Mouse (Mus musculus): ENCODE results near the gene Epo.

- no peak for TF ChIP-seq EP300 (IDR thresholded peaks at IDR 0.05; ENCODE audit: low read length)
- no peak for TF ChIP-seq NELFE (IDR thresholded peaks at IDR 0.05; ENCODE audit: low read depth, low read length)
- TF ChIP-seq CTCF (conservative IDR thresholded peaks at IDR 0.05 in 1 of 2, IDR thresholded peaks at IDR 0.05 in 1 of 2; ENCODE audit: low read depth in 2 of 2, low read length in 2 of 2), result no peak
- TF ChIP-seq TCF12 (IDR thresholded peaks at IDR 0.05; ENCODE audit: low read depth, low read length), result no peak
- TF ChIP-seq GABPA (IDR thresholded peaks at IDR 0.05; ENCODE audit: insufficient replicate concordance, low read depth, low read length), result no peak
Observed at GRCm38 (mm10) chr5:137562965-137563364, 29.9 kb upstream of the Epo start.
